Mouse (Mus musculus) spleen, postnatal 36 days (tissue): ENCODE results near the gene Lpgat1.

Experiments used
- DNase-seq, 2 experiments: peaks; one replicate each; pipeline ENCODE4 v3.0.0; 2022; ENCODE audit warnings: low spot score in 2 of 2, mixed read lengths in 1 of 2

Gene Lpgat1

GRCm38 (mm10) chr1:191806740-191807139 is 89.1 kb downstream of the Lpgat1 start:
- DNase-seq: no peak

- DNase-seq: peak in 1 of 2 experiments; percentile 20
Observed at GRCm38 (mm10) chr1:191807979-191808378, 90.3 kb downstream of the Lpgat1 start.

GRCm38 (mm10) chr1:191808688-191809223 is 91.1 kb downstream of the Lpgat1 start:
- DNase-seq: no peak

GRCm38 (mm10) chr1:191811774-191812173 is 94.1 kb downstream of the Lpgat1 start:
- DNase-seq: no peak

DNA sequence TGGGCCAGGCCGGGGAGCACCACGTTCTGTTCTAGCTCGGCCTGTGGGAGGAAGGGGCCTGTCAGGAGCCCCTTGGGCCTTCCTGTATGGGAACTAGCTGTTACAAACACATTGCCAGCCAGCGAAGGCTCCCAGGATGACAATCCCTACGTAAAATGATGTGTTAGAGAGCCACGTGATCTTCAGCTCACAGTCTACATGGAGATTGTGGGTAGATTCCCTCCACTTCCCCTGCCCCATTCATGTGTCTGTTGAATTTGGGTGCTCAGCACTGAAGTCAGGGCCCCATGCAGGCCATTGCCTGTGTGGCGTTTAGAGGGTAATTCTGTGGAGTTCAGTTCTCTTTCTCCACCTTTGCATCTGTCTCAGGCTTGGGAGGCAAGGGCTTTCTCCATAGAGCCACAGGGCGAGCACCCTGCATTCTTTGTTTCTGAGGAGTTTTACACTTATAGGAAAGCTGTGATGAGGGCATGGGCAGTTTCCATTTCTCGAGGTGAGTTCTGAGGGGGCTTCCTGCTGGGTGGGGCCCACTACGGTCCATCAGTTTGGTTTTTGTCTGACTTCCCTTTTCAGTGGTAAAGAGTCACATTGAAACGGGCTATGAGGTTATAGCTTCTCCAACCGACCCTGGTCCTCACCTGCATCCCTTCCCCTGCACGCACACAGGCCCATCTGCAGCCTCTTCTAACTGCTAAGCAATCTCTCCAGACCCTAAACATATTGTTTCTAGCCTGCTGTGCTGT is 95.5 kb downstream of the Lpgat1 start:
- DNase-seq: peak; percentile 85 to 87

DNA sequence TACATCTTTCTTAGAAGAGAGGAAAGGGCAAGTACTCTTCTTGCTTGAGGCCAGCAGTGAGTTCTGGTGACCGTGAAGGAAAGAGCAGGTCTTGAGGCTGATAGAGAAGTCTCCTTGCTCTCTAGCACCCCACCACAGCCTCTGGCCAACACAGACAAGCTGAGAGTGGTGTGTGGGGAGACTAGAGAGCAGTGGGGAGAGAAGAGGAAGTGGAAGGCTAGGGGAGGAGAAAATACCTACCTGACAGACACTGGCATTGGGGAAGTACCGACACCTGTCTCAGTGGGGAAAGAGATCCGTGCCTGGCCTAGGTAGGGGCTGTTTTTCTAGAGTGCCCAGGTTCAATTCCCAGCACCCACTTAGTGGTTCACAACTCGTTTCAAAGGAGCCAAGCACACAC is 96.6 kb downstream of the Lpgat1 start:
- DNase-seq: peak; percentile 89 to 90

DNA sequence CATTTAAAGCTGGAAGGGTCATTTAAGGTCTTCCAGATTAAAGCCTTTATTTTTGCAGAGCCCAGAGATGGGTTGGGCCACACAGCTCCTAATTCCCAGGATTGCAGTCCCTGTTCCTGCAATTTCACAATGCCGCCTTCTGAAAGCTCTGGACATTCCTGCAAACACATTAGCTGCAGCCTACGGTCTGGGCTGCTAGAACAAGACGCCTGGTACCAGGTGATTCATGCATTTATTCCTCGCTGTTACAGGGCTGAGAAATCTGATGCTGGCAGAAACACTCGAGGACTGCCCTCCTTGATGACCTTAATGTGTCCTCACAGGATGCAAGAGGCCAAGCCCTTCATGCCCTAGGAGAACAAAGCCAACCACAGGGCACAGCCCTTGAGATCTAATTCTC is 97.3 kb downstream of the Lpgat1 start:
- DNase-seq: no peak

DNA sequence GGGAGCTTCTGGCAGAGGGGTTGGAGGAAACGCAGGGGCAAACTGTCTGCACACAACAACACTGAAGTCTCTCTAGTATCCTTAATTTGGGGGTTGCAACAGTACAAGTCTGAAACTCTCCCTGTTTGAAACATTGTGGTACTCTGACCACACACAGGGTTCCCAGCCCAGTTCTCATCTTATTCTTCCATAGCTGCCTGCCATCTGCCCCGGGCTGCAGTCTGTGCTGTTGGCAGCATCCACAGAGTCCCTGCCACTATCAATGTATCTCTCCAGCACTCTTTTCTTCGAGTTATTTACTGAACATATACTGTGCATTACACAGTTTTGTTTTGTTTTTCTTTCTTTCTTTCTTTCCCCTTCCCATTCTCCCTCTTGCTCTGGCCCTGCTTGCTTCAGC is 99.0 kb downstream of the Lpgat1 start:
- no peak for DNase-seq

- peak; percentile 81 to 86 for DNase-seq
Observed at GRCm38 (mm10) chr1:191817418-191818144, 99.9 kb downstream of the Lpgat1 start.

DNA sequence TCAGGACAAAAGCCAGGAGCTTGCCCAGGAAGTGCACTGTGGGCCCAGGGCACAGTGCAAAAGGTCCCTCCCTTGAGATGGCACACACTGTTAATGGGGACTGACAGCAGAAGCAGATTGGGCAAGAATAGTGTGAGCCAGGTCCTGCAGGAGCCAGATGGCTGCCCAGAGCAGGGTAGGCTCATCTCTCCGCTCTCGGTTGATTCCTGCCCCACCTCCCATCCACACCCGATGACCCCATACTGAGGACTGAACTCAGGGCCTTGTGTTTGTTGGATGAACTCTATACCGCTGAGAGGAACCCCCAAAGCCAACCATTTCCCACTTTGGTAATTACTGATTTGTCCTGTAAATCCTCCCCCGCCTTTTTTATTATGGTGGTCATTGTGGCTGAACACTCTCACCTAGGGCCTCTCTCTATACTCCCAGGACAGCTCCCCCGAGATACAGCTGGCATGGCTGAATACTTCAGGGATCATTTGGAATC is 100.6 kb downstream of the Lpgat1 start:
- DNase-seq: no peak

DNA sequence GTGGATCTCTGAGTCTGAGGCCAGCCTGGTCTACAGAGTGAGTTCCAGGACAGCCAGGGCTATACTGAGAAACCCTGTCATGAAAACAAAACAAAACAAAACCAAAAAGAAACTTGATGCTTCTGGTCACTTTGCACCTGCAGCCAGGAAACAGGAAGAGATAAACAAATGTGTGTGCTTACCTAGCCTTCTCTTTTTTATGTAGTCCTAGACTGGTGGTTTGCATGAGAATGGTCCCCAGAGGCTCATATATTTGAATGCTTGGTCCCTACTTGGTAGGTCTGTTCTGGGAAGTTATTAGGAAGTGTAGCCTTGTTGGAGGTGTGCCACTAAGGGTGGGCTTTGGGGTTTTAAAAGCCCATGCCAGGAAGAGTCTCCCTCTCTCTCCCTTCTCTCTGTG is 101.4 kb downstream of the Lpgat1 start:
- peak in 1 of 2 experiments; percentile 23 for DNase-seq

GRCm38 (mm10) chr1:191820951-191821325 is 103.3 kb downstream of the Lpgat1 start:
- no peak for DNase-seq

GRCm38 (mm10) chr1:191821326-191822091 is 103.9 kb downstream of the Lpgat1 start, which contains the start of gene Nek2:
Nek2 (plus strand) TSS chr1:191821444.
- DNase-seq: peak; percentile 92 to 95

DNA sequence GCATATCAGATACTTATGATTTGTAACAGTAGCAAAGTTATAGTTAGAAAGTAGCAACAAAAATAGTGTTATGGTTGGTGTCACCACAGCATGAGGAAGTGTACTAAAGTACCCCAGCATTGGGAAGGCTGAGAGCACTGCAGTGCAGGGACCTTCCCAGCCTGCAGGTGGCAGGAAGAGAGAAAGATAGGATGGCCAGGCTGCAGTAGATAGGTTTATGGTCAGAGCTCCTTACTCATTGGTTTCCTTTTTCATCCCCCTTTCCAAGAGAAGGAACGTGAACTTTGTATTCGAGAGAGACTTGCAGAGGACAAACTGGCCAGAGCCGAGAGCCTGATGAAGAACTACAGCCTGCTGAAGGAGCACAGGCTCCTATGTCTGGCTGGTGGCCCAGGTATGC is 111.5 kb downstream of the Lpgat1 start:
- no peak for DNase-seq

DNA sequence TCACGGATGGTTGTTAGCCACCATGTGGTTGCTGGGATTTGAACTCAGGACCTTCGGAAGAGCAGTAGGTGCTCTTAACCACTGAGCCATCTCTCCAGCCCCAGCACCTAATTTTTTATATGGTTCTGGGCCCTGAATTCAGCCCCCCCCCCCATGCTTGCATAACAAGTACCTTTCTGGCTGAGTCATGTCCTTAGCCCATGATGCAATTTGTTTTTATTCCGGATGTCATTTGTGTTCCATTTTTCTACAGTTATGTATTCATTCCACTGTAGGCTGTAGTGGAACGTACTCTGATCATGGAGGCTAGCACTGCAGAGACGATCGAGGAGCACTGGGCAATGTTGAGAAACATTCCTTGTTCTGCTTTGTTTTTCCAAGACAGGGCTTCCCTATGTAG is 115.8 kb downstream of the Lpgat1 start:
- no peak for DNase-seq
